In the genomic region with DNA sequence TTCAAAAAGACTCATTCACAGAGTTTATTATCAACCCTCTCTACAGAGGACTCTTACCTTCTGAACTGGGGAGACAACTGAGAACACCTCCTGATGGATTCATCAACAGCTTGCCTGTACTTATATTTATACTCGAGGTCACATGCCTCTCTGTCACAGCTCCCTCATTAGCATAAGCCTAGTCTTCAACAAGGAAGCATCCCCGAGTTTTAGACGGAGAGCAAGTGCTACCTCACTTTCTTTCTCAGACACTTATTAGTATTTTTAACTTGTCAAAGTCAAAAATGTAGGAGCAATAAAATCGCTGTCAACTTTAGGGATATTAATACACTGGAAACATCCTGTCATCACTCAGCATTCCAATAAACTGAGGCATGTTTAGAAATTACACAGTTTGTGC, we compare ENCODE assay signal across 8 mouse cellular contexts. TPM values are rescaled to one million over a fixed set of nuclear protein-coding genes. Genes with fewer than 3 reads are reported as not detected.
DNase-seq lines count a peak whose midpoint lies in the region; ATAC-seq and TF ChIP-seq lines count a peak whose summit lies in the region.

A gene (minus strand): TSS at position 101 of the 400 bp plus-strand sequence.

- H3K27me3 ChIP-seq in intestine, postnatal 0 days (replicated peaks; ENCODE audit: control insufficient read depth, insufficient read depth, low read length) = no peaks in the 10 kb centered on the region
- H3K27me3 ChIP-seq in midbrain, embryonic 11.5 days (ENCODE audit: control insufficient read depth, insufficient read depth, low read length) = no peaks in the 10 kb centered on the region

- WGBS in intestine, postnatal 0 days = 58% methylated on average over 4 of the region's 4 CpGs
- WGBS in midbrain, embryonic 11.5 days = 71% methylated on average over 4 of the region's 4 CpGs

- no peaks in the 10 kb centered on the region for H3K36me3 ChIP-seq in intestine, postnatal 0 days (ENCODE audit: control insufficient read depth, insufficient read depth)
- H3K36me3 ChIP-seq in midbrain, embryonic 11.5 days (ENCODE audit: control insufficient read depth, insufficient read depth, low read length) = no peaks in the 10 kb centered on the region

- TF ChIP-seq CTCF in bone marrow macrophage, adult 2 months (IDR thresholded peaks at IDR 0.05; ENCODE audit: low read depth, low read length) = no peak
- TF ChIP-seq CTCF in intestine, postnatal 0 days (IDR thresholded peaks at IDR 0.05; ENCODE audit: low read depth) = no peak

- H3K9me3 ChIP-seq in intestine, postnatal 0 days (ENCODE audit: control insufficient read depth) = no peaks in the 10 kb centered on the region
- no peaks in the 10 kb centered on the region for H3K9me3 ChIP-seq in midbrain, embryonic 11.5 days (ENCODE audit: control insufficient read depth, low read length)

- H3K4me2 ChIP-seq in intestine, postnatal 0 days (replicated peaks; ENCODE audit: low read depth) = no peak within 1 kb of the TSS
- no peak within 1 kb of the TSS for H3K4me2 ChIP-seq in midbrain, embryonic 11.5 days

- H3K4me3 ChIP-seq in bone marrow macrophage, adult 2 months (ENCODE audit: insufficient read depth, low read length) = no peak within 1 kb of the TSS
- no peak within 1 kb of the TSS for H3K4me3 ChIP-seq in intestine, postnatal 0 days (ENCODE audit: low read depth, low read length)
- H3K4me3 ChIP-seq in midbrain, embryonic 11.5 days (ENCODE audit: low read depth, low read length) = no peak within 1 kb of the TSS

- H3K27ac ChIP-seq in bone marrow macrophage, adult 2 months (ENCODE audit: insufficient read depth, low read depth, low read length) = no peak within 1 kb of the TSS
- no peak within 1 kb of the TSS for H3K27ac ChIP-seq in intestine, postnatal 0 days (ENCODE audit: low read depth, low read length)
- H3K27ac ChIP-seq in midbrain, embryonic 11.5 days (ENCODE audit: low read depth, low read length) = no peak within 1 kb of the TSS

- DNase-seq in layer of hippocampus, adult 18-20 months (ENCODE audit: low spot score in 2 of 2) = no peak
- DNase-seq in layer of hippocampus, adult 11-12 months (ENCODE audit: low spot score) = no peak
- no peak for DNase-seq in gastrocnemius, postnatal 4 days (ENCODE audit: low spot score in 2 of 2)
- no peak for DNase-seq in midbrain, embryonic 11.5 days (ENCODE audit: low spot score, missing footprints)
- DNase-seq in embryo, embryonic 10.5 days (ENCODE audit: low spot score) = no peak
- DNase-seq in right cerebral cortex, postnatal 25 days = no peak

- H3K4me1 ChIP-seq in bone marrow macrophage, adult 2 months (ENCODE audit: control insufficient read depth, insufficient read depth, low read length) = peaks cover 19% of the 10 kb centered on the region
- no peaks in the 10 kb centered on the region for H3K4me1 ChIP-seq in intestine, postnatal 0 days (replicated peaks; ENCODE audit: control insufficient read depth, insufficient read depth, low read length)
- no peaks in the 10 kb centered on the region for H3K4me1 ChIP-seq in midbrain, embryonic 11.5 days (ENCODE audit: control insufficient read depth, insufficient read depth, low read length)

- ATAC-seq in intestine, postnatal 0 days = no peak
- ATAC-seq in midbrain, embryonic 11.5 days (ENCODE audit: low FRiP score) = no peak

- TF ChIP-seq POLR2A in bone marrow macrophage, adult 2 months (IDR thresholded peaks at IDR 0.05; ENCODE audit: borderline replicate concordance, low read depth, low read length) = no peak

- H3K9ac ChIP-seq in intestine, postnatal 0 days (ENCODE audit: low read depth, low read length) = no peak within 1 kb of the TSS
- H3K9ac ChIP-seq in midbrain, embryonic 11.5 days (ENCODE audit: low read length) = no peak within 1 kb of the TSS

RNA-seq across cellular contexts. Expression of the gene that starts here (rescaled TPM):
- total RNA-seq in layer of hippocampus, adult 18-20 months (2021) = 10 to 100 TPM; 54.9 to 56.5 TPM
- 23.3 and 24.8 TPM in 2 replicates for polyA plus RNA-seq in bone marrow macrophage, adult 2 months (2012; ENCODE audit: insufficient read depth, insufficient read length, missing spikeins)
- 10 to 100 TPM; 72.6 to 78.8 TPM for total RNA-seq in gastrocnemius, postnatal 4 days (2021)
- polyA plus RNA-seq in intestine, postnatal 0 days (2015; fragmentation: Nextera tagmentation; extraction: Ambion mirVana) = 26.4 and 30.5 TPM in 2 replicates
- polyA plus RNA-seq in midbrain, embryonic 11.5 days (2014; fragmentation: Nextera tagmentation; extraction: Ambion mirVana) = 59.8 and 65.3 TPM in 2 replicates
